In the genomic region with DNA sequence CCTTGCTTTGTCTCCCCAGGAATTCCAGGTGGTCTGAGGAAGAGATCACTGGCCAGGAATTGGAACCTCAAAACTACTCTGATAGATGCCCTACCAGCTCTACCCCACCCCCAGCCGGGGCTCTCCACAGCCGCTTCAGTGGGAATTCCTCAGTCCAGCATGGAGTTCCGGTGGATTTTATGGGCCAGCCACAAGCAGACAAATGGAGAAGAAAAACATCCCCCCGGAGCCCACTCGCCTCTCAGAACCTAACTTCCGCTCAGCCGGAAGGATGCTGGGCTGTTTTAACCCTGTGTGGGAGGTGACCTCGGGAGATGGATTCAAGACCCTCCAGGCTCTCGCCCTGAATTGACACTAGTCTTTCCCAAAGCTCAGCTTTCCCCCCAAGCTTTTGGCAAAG, we compare ENCODE assay signal across 19 mouse cellular contexts. TPM values are rescaled to one million over a fixed set of nuclear protein-coding genes. Genes with fewer than 3 reads are reported as not detected.
"Had no signal": no experiment of that assay in that cellular context is flagged by ENCODE, and none has a peak within 500 bp of the region (broad histone marks: within the 10 kb centered on the region; RNA-seq: fewer than 3 reads in every experiment).

No protein-coding gene starts in this region.

- DNase-seq: kidney, adult 2 months; liver, embryonic 13.5 days; retina, postnatal 1 day; right cerebral cortex, postnatal 25 days; thymus, adult 2 months; thymus, postnatal 14 days had no signal

- H3K27me3 ChIP-seq: hindbrain, embryonic 15.5 days; midbrain, embryonic 15.5 days; neural tube, embryonic 12.5 days; neural tube, embryonic 15.5 days had no signal

- H3K9me3 ChIP-seq: hindbrain, embryonic 15.5 days; liver, embryonic 13.5 days; midbrain, embryonic 12.5 days; midbrain, embryonic 15.5 days; neural tube, embryonic 12.5 days; neural tube, embryonic 15.5 days had no signal

- H3K4me3 ChIP-seq: hindbrain, embryonic 15.5 days; liver, embryonic 13.5 days; midbrain, embryonic 12.5 days; midbrain, embryonic 15.5 days; neural tube, embryonic 12.5 days; neural tube, embryonic 15.5 days had no signal

- ATAC-seq: intestine, postnatal 0 days; midbrain, embryonic 15.5 days had no signal

- H3K4me2 ChIP-seq: hindbrain, embryonic 15.5 days; liver, embryonic 13.5 days; midbrain, embryonic 12.5 days; midbrain, embryonic 15.5 days; neural tube, embryonic 12.5 days; neural tube, embryonic 15.5 days had no signal

- H3K4me1 ChIP-seq: hindbrain, embryonic 15.5 days; liver, embryonic 13.5 days; midbrain, embryonic 12.5 days; midbrain, embryonic 15.5 days had no signal

- H3K36me3 ChIP-seq: hindbrain, embryonic 15.5 days; liver, embryonic 13.5 days; midbrain, embryonic 12.5 days; midbrain, embryonic 15.5 days; neural tube, embryonic 12.5 days; neural tube, embryonic 15.5 days had no signal

- H3K27ac ChIP-seq: hindbrain, embryonic 15.5 days; liver, embryonic 13.5 days; midbrain, embryonic 12.5 days; midbrain, embryonic 15.5 days; neural tube, embryonic 12.5 days; neural tube, embryonic 15.5 days had no signal

- H3K9ac ChIP-seq: hindbrain, embryonic 15.5 days; liver, embryonic 13.5 days; midbrain, embryonic 12.5 days; midbrain, embryonic 15.5 days; neural tube, embryonic 12.5 days; neural tube, embryonic 15.5 days had no signal

RNA-seq across cellular contexts. Expression of a gene that starts 11.3 kb away (rescaled TPM):
- total RNA-seq: liver, adult 2 months had no signal
- polyA plus RNA-seq: liver, adult 2 months had no signal

RNA-seq across cellular contexts. Expression of a gene that starts 50.7 kb away (rescaled TPM):
- total RNA-seq: liver, adult 2 months; megakaryocyte progenitor cell, adult 5-6 weeks; megakaryocyte-erythroid progenitor cell, adult 5-6 weeks had no signal
- polyA plus RNA-seq: intestine, postnatal 0 days; kidney, adult 2 months; liver, adult 2 months; liver, embryonic 13.5 days; liver, embryonic 16.5 days; lung, adult 2 months; lung, embryonic 16.5 days; spleen, adult 2 months had no signal
